In genomic region chr13:31189116-31189515, GRCm38 (mm10) we compare ENCODE assay signal across 17 mouse cellular contexts.
DNase-seq lines count a peak whose midpoint lies in the region; ATAC-seq and TF ChIP-seq lines count a peak whose summit lies in the region.
"Had no signal": no experiment of that assay in that cellular context is flagged by ENCODE, and none has a peak within 500 bp of the region (broad histone marks: within the 10 kb centered on the region; RNA-seq: fewer than 3 reads in every experiment).

No protein-coding gene starts in this region.

- TF ChIP-seq POLR2A in myocyte (IDR thresholded peaks at IDR 0.05; ENCODE audit: insufficient read length, low read depth), result no peak

- WGBS in heart, embryonic 10.5 days, result 48% methylated on average over 1 of the region's 1 CpGs
- WGBS in liver, embryonic 11.5 days, result 66% methylated on average over 1 of the region's 1 CpGs

- H3K4me2 ChIP-seq in myocyte (ENCODE audit: low read depth), result peak overlapping the region; percentile 8
- H3K4me2 ChIP-seq in liver, embryonic 11.5 days, result no peak overlapping the region
- H3K4me2 ChIP-seq: embryonic facial prominence, embryonic 12.5 days; forebrain, embryonic 15.5 days; hindbrain, embryonic 13.5 days had no signal

- no peak overlapping the region for H3K9ac ChIP-seq in liver, embryonic 11.5 days (ENCODE audit: low read depth, low read length)
- H3K9ac ChIP-seq: embryonic facial prominence, embryonic 12.5 days; forebrain, embryonic 15.5 days; hindbrain, embryonic 13.5 days had no signal

- H3K4me3 ChIP-seq in heart, embryonic 10.5 days, result no peak overlapping the region
- H3K4me3 ChIP-seq in myocyte, result no peak overlapping the region
- H3K4me3 ChIP-seq in liver, embryonic 11.5 days (ENCODE audit: low read depth, low read length), result no peak overlapping the region
- H3K4me3 ChIP-seq: embryonic facial prominence, embryonic 12.5 days; forebrain, embryonic 15.5 days; hindbrain, embryonic 13.5 days had no signal

- H3K79me2 ChIP-seq in myocyte (ENCODE audit: control insufficient read depth, insufficient read depth), result no peaks in the 10 kb centered on the region

- no peak overlapping the region for H3ac ChIP-seq in myocyte (ENCODE audit: control insufficient read depth, insufficient read length)

- H3K4me1 ChIP-seq in heart, embryonic 10.5 days, result 0 out of 2 replicates have a peak, but pooled peaks cover 3% of the 10 kb centered on the region
- no peaks in the 10 kb centered on the region for H3K4me1 ChIP-seq in liver, embryonic 11.5 days (replicated peaks; ENCODE audit: control insufficient read depth, insufficient read depth, low read length)
- H3K4me1 ChIP-seq: embryonic facial prominence, embryonic 12.5 days; forebrain, embryonic 15.5 days; hindbrain, embryonic 13.5 days had no signal

- DNase-seq in heart, embryonic 10.5 days (ENCODE audit: low spot score), result peak; percentile 19
- no peak for DNase-seq in heart, postnatal 4 days
- DNase-seq in 3T3-L1 (ENCODE audit: low read depth, low spot score) (peak; percentile 80), NIH3T3 (ENCODE audit: low read depth) (peak; percentile 73)
- DNase-seq in liver, embryonic 11.5 days (ENCODE audit: low spot score), result no peak
- DNase-seq in cerebellum, adult 9-10 months, result no peak
- DNase-seq: adrenal gland, adult 8-10 months; cerebellum, adult 2 months; cerebellum, postnatal 14 days; gastrocnemius, postnatal 14 days; heart, postnatal 10 days; kidney, adult 11 months had no signal

- no peaks in the 10 kb centered on the region for H3K36me3 ChIP-seq in heart, embryonic 10.5 days
- no peaks in the 10 kb centered on the region for H3K36me3 ChIP-seq in myocyte (ENCODE audit: control insufficient read depth, insufficient read depth)
- H3K36me3 ChIP-seq in liver, embryonic 11.5 days (ENCODE audit: control insufficient read depth, insufficient read depth, low read length), result no peaks in the 10 kb centered on the region
- H3K36me3 ChIP-seq: embryonic facial prominence, embryonic 12.5 days; forebrain, embryonic 15.5 days; hindbrain, embryonic 13.5 days had no signal

- ATAC-seq in liver, embryonic 11.5 days (replicated peaks; ENCODE audit: low FRiP score), result no peak
- ATAC-seq: forebrain, embryonic 15.5 days; hindbrain, postnatal 0 days had no signal

- no peak overlapping the region for H3K27ac ChIP-seq in heart, embryonic 10.5 days
- no peak overlapping the region for H3K27ac ChIP-seq in liver, embryonic 11.5 days (ENCODE audit: low read depth, low read length)
- H3K27ac ChIP-seq: embryonic facial prominence, embryonic 12.5 days; forebrain, embryonic 15.5 days; hindbrain, embryonic 13.5 days; hindbrain, postnatal 0 days had no signal

- no peaks in the 10 kb centered on the region for H3K9me3 ChIP-seq in heart, embryonic 10.5 days
- no peaks in the 10 kb centered on the region for H3K9me3 ChIP-seq in liver, embryonic 11.5 days (ENCODE audit: control insufficient read depth, low read length)
- H3K9me3 ChIP-seq: embryonic facial prominence, embryonic 12.5 days; forebrain, embryonic 15.5 days; hindbrain, embryonic 13.5 days had no signal

- H3K27me3 ChIP-seq in heart, embryonic 10.5 days (ENCODE audit: insufficient read depth, poor library complexity, severe bottlenecking), result no peaks in the 10 kb centered on the region
- H3K27me3 ChIP-seq in myocyte (ENCODE audit: control insufficient read depth, insufficient read depth, insufficient read length), result no peaks in the 10 kb centered on the region
- no peaks in the 10 kb centered on the region for H3K27me3 ChIP-seq in liver, embryonic 11.5 days (replicated peaks; ENCODE audit: control insufficient read depth, insufficient read depth, low read length)
- H3K27me3 ChIP-seq: embryonic facial prominence, embryonic 12.5 days; forebrain, embryonic 15.5 days; hindbrain, embryonic 13.5 days had no signal

TF ChIP-seq in myocyte, 11 proteins besides CTCF, POLR2A, EP300 and RAD21:
- TF ChIP-seq REST (IDR thresholded peaks at IDR 0.05; ENCODE audit: insufficient read depth, insufficient read length) (no peak), MAX (IDR thresholded peaks at IDR 0.05; ENCODE audit: low read depth) (no peak), SRF (IDR thresholded peaks at IDR 0.05; ENCODE audit: control insufficient read depth, insufficient read length, low read depth) (no peak), MYOD1 (IDR thresholded peaks at IDR 0.05; ENCODE audit: control insufficient read depth in 1 of 3, insufficient read length in 2 of 3, low read depth in 2 of 3) (no peak), E2F4 (IDR thresholded peaks at IDR 0.05; ENCODE audit: insufficient read depth) (no peak)

Comparison
In these comparisons a context has a peak if more than half of its experiments do, and no peak if none do; other contexts are left out.
1. DNase-seq: peak in heart, embryonic 10.5 days (single experiment), 3T3-L1 (single experiment) and NIH3T3 (single experiment); none in heart, postnatal 4 days (single experiment), liver, embryonic 11.5 days (single experiment) and cerebellum, adult 9-10 months (single experiment).